Mouse (Mus musculus): ENCODE measurements around the gene Zcwpw1. TPM values are rescaled to one million over a fixed set of nuclear protein-coding genes. Genes with fewer than 3 reads are reported as not detected.

Gene Zcwpw1
- total RNA-seq, 4 experiments from 2014 or later: 0.31 to 0.57 (median 0.54) TPM

DNA sequence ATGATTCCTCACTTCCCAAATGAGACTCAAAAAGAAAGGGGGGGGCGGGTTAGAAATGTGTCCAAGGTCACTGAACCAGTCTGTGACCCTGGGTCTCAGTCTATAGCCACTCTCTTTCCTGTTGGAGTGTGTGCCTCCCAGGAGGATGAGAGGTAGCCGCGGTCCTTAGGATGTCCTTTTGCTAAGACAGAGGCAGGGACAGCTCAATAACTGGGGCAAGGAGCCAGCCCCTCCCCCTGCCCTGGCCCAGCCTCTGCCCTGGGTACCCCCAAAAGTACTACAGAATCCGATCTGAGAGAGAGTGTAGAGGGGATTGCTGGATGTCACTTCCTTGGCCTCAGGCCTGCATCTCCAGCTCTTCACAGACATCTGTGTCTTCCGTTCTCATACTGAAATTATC, 32.2 kb upstream of the Zcwpw1 start:
- DNase-seq (ENCODE audit: low spot score): no peak

DNA sequence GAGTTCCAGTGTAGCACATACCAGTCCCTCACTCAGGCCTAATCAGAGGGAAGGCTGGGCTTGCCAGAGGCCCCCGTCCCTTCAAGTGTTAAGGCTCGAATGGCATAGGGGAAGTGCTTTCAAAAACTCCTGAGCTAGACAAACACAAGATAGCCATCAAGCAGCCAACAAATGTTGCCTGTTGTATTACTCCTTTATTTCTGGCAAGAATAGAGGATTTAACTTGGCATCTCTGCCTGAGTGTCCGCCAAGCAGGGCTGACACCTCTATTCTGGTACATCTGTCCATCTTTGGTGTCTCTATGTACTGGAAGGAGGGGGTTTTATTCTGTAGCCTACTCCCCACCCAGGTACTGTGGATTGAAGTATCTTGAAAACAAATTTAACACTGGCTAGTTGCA, 31.5 kb upstream of the Zcwpw1 start:
- no peak for DNase-seq (ENCODE audit: low spot score)

- DNase-seq (ENCODE audit: low spot score): peak; percentile 90
Observed at GRCm38 (mm10) chr5:137756882-137757661, 30.5 kb upstream of the Zcwpw1 start.

GRCm38 (mm10) chr5:137757887-137758286, 29.7 kb upstream of the Zcwpw1 start:
- DNase-seq (ENCODE audit: low spot score): no peak

GRCm38 (mm10) chr5:137758921-137759534, 28.6 kb upstream of the Zcwpw1 start:
- no peak for DNase-seq (ENCODE audit: low spot score)

DNA sequence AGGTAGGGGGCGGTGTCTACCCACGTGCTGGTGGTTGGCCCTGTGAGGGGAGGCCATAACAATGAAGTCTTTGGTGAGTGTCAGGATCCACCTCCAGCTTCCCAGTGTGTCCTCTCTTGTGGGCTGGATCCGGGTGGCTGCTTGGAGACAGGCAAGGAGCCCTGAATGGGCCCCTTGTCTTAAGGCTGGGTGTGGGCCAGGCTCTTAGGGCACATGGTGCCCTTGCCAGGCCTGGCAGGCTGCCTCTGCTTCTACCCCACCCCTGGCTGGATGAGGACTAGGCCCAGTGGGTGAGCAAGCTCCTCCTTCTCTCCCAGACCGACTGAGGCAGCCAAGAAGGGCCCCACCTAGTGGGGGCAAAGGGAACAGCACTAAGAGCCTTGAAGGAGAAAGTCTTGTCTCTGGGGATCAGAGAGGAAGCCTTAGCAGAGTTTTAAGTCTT, 27.6 kb upstream of the Zcwpw1 start:
- peak; percentile 82 for DNase-seq (ENCODE audit: low spot score)

GRCm38 (mm10) chr5:137764609-137765340, 22.8 kb upstream of the Zcwpw1 start:
- DNase-seq (ENCODE audit: low spot score): no peak

- no peak for DNase-seq (ENCODE audit: low spot score)
Observed at GRCm38 (mm10) chr5:137766270-137766669, 21.3 kb upstream of the Zcwpw1 start.

GRCm38 (mm10) chr5:137768475-137768874, 19.1 kb upstream of the Zcwpw1 start:
- DNase-seq (ENCODE audit: low spot score): no peak

DNA sequence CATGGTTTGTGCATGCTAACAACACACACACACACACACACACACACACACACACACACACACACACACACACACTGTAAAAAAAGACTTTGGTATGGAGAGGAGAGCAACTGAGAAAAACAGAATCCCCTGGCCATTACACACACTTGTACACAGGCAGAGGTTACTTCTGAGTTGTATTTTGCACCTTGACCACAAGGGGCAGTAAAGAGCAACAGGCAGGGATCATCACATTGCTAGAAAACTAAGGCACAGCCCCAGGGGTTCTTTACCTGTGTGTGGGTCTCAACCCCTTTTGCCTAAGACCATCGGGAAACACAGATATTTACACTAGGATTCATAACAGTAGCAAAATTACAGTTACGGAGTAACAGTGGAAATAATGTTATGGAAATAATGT, 16.9 kb upstream of the Zcwpw1 start:
- no peak for DNase-seq (ENCODE audit: low spot score)

- DNase-seq (ENCODE audit: low spot score): no peak
Observed at GRCm38 (mm10) chr5:137772755-137773154, 14.8 kb upstream of the Zcwpw1 start.

- no peak for DNase-seq (ENCODE audit: low spot score)
Observed at GRCm38 (mm10) chr5:137775587-137776290, 11.9 kb upstream of the Zcwpw1 start.

GRCm38 (mm10) chr5:137776408-137776918, 11.1 kb upstream of the Zcwpw1 start:
- DNase-seq (ENCODE audit: low spot score): no peak

DNA sequence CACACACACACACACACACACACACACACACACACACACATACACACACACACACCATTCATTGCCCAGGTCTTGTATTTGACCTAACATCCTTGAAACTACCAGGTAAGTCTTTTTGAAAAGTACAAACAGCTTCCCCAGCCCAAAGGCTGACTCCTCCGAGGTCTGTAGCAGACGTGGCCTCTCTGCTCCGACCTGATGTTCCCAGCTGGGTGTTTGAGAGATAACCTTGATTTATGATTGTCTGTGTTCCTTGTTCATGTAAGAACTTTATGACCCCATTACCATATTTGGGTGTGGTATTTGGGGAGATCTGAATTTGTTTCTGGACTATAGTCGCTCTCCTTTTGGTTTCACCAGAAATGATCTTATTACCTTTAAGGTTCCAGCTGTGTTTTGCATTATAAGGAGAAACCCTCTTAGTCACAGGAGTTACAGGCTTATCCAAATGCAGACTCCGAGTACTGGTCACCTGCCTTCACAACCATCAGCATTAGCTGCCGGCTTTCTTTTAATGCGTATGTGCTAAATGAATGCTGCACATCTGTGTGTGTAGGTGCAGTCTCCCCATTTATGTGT, 10.2 kb upstream of the Zcwpw1 start:
- DNase-seq (ENCODE audit: low spot score): no peak

GRCm38 (mm10) chr5:137778635-137779034, 9.0 kb upstream of the Zcwpw1 start, which contains the start of gene Ppp1r35:
Gene Ppp1r35, plus strand, starts transcription at chr5:137778849.
- DNase-seq (ENCODE audit: low spot score): peak; percentile 96

DNA sequence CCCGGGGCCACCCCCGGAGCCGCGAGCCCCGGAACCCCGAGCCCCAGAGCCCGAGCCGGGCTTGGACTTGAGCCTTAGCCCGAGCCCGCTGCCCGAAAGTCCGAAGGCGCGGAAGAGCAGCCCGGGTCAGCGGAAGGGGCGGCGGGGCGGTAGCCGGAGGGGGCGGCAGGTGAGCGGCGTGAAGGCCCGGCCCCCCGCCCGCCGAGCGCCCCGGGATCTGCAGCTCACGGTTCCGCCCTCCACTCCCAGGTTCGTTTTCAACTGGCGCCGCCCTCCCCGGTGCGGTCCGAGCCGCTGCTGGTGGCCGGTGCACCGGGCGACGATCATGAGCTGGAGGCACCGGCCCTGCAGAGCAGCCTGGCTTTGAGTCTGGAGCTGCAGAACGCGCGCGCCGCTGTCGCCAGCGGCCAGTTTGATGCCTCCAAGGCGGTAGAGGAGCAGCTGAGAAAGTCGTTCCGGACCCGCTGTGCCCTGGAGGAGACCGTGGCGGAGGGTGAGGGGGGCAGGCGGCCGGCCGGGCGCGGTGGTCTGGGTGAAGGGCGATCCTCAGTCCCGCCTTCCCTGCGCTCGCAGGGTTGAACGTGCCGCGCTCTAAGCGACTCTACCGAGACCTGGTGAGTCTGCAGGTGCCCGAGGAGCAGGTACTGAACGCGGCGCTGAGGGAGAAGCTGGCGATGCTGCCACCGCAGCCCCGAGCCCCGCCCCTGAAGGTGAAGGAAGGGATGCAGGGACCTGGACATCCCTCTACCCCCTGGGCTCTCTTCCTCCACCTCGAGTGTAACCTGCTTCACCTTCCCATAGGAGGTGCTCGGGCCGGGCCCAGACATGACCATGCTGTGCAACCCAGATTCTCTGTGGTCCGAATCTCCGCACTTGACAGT, 8.3 kb upstream of the Zcwpw1 start:
- no peak for DNase-seq (ENCODE audit: low spot score)

- DNase-seq (ENCODE audit: low spot score): no peak
Observed at GRCm38 (mm10) chr5:137781661-137782060, 5.9 kb upstream of the Zcwpw1 start.

- no peak for DNase-seq (ENCODE audit: low spot score)
Observed at GRCm38 (mm10) chr5:137782776-137783522, 4.6 kb upstream of the Zcwpw1 start.

DNA sequence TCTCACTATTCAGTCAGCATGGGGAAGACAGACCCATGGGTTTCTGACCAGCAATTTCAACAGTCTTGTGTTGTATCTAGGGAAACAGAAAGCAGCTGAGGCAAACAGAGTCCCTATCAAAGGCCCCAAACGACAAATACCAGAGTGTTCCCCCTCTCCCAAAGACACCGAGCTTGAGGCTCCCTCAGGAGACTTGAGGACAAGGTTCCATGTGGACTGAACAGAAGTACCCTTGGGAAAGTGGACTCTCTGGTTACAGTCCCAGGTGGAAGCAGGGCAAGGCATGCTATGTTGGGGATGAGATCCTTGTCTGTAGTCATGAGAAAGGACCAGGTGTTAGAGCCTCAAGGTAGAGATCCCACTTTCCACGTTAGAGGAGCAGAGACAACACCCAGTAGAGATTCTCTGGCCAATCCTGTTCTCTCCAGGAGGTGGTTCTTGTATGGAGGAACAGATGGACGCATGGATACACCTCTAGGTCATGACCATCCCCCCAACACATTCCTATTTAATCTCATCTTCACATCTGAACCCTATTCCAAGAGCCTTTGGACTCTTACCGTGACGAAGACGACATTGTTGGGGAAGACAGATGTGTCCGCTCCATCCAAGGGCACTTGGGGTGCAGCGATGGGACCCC, 3.6 kb upstream of the Zcwpw1 start:
- no peak for DNase-seq (ENCODE audit: low spot score)
